Mouse (Mus musculus) brain, embryonic 14.5 days (tissue): Measurements from ENCODE around the gene Plcg1. TPM values are rescaled to one million over a fixed set of nuclear protein-coding genes. Genes with fewer than 3 reads are reported as not detected.

Experiments used
- DNase-seq: peaks from one replicate; pipeline ENCODE4 v3.0.0-alpha.2; 2011; ENCODE audit warnings: low read depth
- CTCF ChIP-seq: fragments of 200-500 bp; IDR thresholded peaks from 2 replicates; pipeline ENCODE4 v1.5.1; 2012; ENCODE audit warnings: inconsistent platforms, mild to moderate bottlenecking, moderate library complexity, borderline replicate concordance; ENCODE audit not compliant: insufficient read depth, insufficient read length; ENCODE audit errors: extremely low read depth
- POLR2A ChIP-seq: fragments of 200-500 bp; IDR thresholded peaks from 2 replicates; pipeline ENCODE4 v1.6.1; 2012; ENCODE audit warnings: mild to moderate bottlenecking, inconsistent platforms, borderline replicate concordance; ENCODE audit not compliant: poor library complexity, insufficient read depth, insufficient read length, severe bottlenecking; ENCODE audit errors: extremely low read depth
- polyA plus RNA-seq: library from polyadenylated mRNA; depleted of rRNA; stranded (reverse); fragments of >200 nt; gene quantifications from 2 replicates; pipeline ENCODE4 v1.2.3, GENCODE M21; 2012

Gene Plcg1
- polyA plus RNA-seq, 1 experiment: 159 TPM

DNA sequence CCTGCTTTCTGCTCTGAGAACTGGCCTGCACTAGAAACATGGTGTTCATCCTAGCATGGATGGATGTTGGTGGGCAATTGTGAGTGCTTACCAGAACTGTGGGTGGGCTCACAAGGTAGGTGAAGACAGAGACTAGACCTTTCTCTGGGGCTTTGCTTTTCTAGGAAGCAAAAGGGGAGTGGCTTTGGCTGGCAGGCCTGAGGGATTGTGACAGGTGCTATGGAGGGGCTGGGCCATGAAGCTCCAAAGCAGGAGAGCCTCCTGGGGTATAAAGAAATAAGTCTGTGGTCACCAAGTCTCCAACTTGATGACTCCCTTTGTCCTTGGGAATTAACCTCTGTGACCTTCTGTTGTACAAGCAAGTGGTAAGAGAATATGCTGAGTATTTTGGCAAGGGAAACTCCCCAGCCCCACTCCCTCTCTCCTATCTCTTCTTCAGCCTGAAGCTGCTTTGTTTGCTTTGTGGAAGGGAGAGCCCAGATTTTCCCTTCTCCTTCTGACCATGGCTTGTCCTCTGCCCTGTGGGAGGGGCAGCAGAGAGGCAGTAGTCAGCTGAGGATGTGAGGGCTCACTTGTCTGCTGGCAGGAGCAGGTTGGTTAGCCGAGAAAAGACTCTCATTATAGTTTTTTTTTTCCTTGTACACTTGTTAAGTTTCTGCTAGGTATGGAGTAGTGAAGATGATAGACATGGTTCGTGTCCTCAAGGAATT lies 8.7 kb downstream of the Plcg1 start:
- no peak for TF ChIP-seq POLR2A
- no peak for TF ChIP-seq CTCF
- DNase-seq: peak; percentile 13

DNA sequence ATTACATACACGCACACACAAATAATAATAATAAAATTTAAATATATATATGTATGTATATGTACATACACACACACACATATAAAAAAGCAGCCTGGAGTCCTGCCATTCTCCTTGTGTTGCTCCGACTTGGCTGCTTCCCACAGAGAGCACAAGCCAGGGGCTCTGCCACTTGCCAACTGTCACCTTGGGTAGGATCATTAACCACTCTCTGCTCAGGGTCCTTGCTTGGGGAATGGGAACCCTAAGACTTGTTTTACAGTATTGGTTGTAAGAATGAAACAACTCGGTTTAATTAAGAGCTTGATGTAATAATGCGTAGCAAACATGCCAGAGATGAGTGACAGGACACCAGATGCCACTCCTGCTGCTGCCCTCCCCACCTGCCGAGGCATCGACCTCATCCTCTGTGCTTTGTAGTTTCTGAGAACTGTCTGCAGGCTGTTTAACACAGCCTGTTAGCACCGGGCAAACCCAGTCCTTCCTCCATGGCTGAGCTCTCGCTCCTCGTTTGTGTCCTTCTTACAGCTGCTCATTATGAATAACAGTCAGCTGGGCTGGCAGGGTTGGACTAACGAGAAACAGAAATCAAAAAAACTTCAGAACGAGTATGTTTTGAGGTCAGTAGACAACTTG lies 9.5 kb downstream of the Plcg1 start:
- DNase-seq: peak; percentile 85

DNA sequence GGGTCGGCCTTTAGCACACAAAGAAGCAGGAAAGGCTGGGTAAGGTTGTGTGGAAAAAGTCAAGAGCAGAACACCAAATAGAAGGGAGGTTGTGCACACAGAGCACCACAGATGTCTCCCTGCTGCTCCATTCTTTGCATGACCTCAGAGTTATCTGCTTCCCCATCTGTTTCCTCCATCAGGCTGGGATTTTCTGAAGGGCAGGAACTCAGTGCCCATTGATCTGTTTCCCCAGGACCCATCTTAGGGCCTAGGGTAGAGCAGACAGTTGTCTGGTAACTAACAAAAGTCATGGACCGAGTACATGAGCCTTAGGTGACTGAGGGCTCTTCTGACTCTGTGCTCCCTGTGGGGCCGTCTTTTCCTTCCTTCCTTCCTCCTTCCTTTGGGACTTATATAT lies 10.5 kb downstream of the Plcg1 start:
- TF ChIP-seq POLR2A: no peak
- TF ChIP-seq CTCF: no peak
- no peak for DNase-seq

More for the DNA sequence above, 9.5 kb downstream of the Plcg1 start:
- no peak for TF ChIP-seq CTCF
- no peak for TF ChIP-seq POLR2A

DNA sequence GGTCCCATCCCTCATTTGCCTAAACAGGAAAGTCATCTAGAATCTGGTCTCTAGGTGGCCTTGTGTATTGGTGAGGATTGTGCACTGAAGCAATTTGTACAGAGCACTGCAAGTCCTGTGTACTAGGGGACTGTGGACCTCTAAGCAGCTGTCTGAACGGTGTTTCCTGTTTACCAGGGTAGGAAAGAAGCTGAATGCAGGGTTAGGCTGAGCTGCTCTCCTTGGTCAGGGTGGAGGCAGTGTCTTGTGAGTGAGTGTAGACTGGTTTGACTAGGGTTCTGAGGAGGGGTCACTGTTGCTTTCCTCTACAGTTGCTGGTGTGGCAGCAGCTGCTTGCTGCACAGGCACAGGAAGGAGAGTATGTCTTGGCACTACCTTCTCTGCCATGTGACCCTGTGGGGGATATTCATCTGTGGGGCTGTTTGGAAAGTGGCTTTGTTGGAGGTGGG lies 11.1 kb downstream of the Plcg1 start:
- TF ChIP-seq POLR2A (no peak), CTCF (no peak)
- DNase-seq: no peak

DNA sequence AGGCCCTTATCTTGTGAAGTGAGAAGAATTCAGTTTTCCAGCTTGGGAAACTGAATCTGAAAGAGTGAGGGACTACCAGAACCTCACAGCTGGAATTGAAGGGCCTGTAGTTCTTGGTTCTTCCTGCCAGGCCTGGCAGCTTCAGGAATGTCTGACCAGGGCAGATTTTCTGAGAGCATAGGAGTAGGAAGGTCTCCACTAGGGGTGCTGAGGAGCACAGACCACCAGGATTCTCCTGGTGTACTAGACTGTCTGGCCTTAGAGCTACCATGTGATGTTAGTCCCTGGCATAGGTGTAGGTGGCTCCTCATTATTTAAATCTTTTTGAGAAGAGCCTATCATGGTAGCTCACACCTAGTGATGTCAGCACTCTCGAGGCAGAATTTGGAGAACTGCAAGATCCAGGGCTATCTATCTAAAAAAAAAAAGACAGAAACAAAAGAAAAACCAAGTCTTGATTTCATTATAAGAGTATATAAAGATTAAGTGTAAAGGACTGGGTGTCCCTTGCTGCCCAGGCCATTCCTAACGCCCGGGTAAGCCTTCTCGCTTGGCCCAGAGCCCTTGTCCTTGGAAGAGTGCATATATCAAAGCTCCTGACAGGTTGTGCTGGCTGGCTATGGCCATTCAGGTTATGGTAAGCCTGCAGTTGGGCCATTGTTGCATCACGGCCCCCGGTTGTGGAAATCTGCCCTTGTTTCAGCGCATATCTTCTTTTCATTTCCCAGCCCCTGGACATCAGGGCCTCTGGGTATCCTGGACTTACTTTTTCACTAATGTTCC lies 13.1 kb downstream of the Plcg1 start:
- no peak for DNase-seq

DNA sequence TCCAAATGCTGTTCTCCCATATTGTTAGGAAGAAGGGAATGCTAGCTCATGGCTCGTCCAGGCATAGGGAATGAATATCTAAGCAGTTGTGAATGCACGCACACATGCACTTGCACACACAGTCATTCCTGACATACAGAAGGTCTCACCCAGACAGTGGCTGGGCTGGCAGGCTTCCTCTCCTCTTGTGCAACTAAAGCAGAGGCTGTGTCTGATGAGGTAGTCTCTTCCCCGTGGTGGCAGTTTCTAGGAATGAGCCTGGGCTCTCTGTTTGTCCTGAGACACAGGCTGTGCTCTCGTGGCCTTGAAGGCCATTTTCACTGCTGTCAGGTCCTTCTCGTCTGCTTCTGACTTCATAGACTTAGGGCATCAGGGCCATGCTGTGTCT lies 13.7 kb downstream of the Plcg1 start:
- DNase-seq: no peak
- no peak for TF ChIP-seq POLR2A

More for the DNA sequence above, 13.1 kb downstream of the Plcg1 start:
- no peak for TF ChIP-seq POLR2A
- peak; percentile 48; the same call in 1 of the 2 replicates for TF ChIP-seq CTCF

DNA sequence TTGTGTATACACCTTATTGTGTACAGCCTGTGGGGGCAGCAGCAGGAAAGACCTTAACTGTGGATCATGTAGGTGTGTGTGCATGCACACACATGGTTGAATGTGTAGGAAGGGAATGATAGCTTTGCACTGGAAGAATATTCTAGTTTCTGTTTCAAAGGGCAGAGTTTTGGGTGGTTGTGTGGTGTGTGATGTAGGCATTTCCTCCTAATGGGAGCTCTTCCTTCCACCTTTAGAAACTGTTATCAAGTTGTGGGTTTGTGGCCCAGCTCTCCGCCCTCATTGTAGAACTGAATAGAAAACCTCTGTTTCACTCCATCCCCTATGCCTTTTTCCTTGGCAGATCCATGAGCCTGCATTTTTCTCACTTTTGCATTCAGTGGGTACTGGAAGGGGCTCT lies 14.4 kb downstream of the Plcg1 start:
- no peak for DNase-seq
- TF ChIP-seq CTCF: no peak
- no peak for TF ChIP-seq POLR2A

DNA sequence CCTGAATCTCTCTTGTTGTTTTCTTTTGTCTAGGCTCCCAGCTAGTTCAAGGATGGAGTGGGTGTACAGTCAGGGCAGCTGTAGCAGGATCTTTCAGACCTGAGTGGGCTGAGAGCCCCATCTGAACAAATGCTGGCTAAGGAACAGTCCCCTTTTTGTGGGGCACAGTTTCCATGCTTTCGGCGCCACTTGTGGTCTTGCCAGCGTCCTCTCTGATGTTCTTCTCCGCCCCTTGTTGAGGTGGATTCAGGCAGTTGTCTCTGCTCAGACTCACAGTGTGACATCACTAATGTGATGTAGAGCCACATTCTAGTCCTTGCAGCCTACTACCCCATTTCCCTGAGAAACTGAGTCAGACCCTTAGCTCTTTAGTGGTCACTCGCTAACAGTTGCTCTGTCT lies 15.5 kb downstream of the Plcg1 start:
- no peak for DNase-seq
- TF ChIP-seq CTCF: no peak
- no peak for TF ChIP-seq POLR2A

DNA sequence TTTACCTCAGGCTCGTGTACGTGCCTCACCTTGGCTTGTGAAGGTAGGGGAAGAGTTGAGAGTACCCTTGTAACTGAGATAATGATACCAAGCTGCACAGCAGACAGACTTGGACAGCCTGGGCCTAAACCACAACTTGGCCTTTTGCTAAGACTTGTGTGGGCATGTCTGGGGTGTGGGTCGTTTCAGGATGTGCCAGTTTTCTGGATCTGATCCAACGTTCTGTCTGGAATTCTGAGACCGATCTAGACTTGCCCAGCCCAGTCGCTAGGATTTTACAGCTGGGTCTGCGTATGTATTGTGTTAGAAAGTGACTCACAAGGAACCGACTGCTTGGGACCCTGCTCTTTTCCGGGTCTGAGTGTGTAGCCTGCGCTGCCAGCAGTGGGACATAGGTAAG lies 16.0 kb downstream of the Plcg1 start:
- TF ChIP-seq CTCF (no peak), POLR2A (no peak)

DNA sequence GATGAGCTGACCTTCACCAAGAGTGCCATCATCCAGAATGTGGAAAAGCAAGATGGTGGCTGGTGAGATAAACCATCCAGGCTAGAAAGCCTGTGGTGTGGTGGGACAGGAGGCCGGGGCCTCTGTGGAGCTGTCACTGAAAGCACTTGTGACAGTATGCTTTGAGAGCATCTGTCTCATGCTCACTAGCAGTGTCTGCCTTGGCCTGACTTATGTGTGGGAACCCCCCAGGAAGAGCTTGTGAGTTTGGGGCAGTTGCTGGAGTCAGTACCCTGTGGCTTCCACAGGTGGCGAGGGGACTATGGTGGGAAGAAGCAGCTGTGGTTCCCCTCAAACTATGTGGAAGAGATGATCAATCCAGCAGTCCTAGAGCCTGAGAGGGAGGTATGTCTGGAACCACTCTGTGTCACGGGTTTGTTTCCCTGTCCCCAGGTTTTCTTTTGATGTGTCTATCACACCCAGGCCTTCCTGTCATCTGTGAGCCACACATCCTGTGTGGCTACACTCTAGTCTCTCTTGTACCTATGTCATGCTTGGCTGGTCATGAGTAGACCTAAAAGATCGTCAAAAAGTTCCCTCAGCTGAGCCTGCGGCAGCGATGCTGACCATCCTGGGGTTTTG lies 25.6 kb downstream of the Plcg1 start:
- DNase-seq: no peak
- TF ChIP-seq CTCF (no peak), POLR2A (no peak)

More for the DNA sequence above, 16.0 kb downstream of the Plcg1 start:
- DNase-seq: no peak
